Mouse (Mus musculus) T-helper 17 cell (primary cell): ENCODE measurements around the gene Zfhx3.

Experiments used
- in situ Hi-C, 2 experiments: fragments of 300-600 bp; cut with MboI, MseI; formaldehyde crosslinking; loops; 1 replicate in 1 of 2; 2 replicates in 1 of 2; pipeline ENCODE4 v1.15.1; 2025; ENCODE audit warnings: high pct_unique_total_duplicates in 2 of 2

Gene Zfhx3

DNA sequence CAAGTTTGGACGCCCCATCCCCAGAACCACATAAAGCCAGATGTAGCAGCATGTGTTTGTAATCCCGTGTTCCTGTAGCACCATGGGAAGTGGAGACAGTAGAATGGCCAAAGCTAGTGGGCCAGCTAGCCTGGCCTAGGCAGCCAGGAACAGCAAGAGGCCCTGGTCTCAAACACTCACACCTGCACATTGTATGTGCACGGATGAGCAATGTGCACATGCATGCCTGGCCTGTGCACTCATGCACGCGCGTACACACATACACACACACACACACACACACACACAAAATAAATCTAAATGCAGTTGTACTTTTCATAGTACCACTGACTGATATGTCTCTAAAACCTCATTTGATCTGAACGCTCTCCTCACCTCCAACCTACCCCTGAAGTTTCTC is 938.9 kb downstream of the Zfhx3 start:
- in situ Hi-C loops = no loop called here

DNA sequence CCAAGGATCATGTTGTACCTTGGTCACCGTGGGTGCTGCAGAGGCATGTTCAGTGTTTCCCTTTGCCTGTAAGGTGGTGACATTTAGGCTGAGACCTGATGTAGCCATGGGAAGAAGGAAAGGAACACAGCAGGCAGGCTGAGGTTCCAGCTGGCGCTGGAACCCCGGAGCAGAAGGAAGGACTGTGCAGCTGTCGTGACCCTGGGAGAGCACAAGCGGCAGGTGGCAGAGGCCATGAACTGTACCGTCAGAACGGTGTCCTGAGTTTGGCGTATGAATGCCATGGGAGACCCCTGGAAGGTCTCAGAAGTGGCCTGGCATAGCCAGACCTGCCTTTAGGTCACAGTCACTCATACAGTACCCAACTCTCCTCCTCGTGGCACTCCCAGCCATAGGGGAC is 939.6 kb downstream of the Zfhx3 start:
- in situ Hi-C loops = no loop called here

DNA sequence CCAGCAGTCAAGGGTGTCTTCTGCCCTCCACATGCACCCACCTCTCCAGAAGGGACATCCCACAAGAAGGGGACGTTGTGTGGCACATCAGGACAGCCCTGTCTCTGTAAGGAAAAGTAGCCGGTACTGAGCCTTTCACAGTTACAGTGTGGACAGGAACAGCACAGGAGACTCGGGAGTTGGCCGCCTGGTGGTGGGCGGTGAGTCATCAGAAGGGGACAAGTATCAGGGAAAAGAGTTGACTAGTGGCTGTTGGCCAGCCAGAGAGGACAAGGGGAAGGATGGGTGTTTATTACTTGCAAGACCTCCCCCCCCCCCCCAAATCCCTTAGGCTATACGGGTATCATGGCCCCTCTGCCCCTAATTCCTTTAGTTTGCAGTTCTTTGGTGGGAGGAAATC is 940.9 kb downstream of the Zfhx3 start:
- in situ Hi-C loops = no loop called here

DNA sequence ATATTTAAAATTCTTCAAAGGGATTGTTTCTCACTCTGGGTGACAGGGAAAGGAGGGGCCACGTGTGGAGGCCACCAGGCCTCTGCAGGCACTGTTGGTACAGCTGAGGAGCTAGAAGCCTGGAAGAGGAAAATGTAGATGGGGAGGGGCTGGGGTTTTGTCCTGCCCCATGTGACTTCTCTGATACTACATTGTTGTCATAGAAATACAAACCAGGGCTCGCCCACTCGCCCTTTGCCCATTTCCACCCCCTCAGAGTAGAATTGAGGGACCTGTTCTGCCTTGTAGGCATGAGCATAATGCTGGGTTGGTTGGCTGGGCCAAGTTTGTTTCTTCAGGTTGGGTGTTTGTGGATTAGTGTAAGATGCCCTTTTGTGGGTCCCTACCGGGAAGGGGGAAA is 942.5 kb downstream of the Zfhx3 start:
- in situ Hi-C loops = no loop called here

DNA sequence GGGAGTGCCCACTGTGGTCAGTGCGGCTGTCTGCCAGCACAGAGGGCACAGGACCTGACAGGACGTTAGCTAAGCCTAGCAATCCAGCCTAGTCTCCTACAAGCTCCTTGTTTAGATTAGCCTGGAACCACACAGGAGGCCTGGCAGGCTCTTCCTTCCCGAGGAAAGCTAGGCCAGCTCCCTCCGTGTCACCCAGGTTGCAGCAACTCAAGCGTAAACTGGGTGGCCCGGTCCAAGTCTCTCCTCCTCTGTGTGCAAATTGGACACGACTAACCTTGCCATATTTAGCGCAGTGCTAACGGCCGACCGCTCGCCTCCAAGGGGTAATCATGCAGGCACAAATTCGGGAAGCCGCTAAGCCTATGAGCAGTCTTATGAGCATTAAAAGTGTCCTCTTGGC is 943.0 kb downstream of the Zfhx3 start:
- in situ Hi-C loops = no loop called here

DNA sequence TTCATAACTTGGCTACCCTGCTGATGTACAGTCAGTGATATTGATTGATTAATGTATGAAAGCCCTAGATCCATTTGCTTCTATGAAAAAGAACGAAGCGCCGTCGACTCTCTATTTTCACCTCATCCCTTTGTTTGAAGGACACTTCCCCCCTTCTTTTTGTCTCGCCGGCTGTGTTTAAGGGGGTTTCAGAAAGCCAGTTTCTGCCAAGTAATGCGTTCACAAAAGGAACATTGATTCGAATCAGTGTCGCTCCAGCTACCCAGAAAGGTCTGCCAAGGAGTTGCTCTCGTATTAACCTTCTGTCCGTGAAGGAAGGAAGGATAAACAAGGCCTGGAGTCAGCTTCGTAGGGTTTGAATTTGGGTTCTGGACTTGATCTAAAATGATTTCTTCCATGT is 943.4 kb downstream of the Zfhx3 start:
- in situ Hi-C loops = no loop called here

DNA sequence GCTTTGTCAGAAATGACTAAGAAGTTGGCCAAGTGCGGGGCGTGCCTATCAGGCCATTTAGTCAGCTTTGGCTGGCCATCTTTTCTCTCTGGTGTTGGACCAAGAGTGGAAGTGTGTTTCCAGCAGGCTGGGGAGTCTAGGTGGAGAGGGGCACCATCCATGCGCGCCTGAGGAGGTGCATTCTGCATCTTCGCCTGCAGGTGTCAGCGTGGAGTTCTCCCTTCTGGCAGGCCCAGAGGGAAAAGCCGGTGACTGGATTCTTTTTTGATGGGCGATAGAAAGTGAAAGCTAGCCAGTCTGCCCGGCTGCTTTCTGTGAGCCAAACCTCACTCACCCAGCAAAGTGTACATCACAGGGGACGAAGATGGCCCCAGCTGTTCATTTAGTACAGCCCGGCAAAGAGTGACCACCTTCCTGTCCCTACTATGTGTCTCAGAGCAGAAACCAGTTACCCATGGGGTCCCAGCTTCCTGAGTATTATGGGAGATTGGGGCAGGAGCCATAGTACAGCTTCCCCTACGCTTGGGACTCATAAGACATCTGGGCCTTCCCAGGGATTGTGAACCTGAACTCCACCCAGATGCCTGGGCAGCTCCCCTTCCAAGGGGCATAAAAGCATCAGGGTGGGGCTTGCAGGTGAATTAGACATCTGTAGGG is 944.3 kb downstream of the Zfhx3 start:
- in situ Hi-C loops = no loop called here

DNA sequence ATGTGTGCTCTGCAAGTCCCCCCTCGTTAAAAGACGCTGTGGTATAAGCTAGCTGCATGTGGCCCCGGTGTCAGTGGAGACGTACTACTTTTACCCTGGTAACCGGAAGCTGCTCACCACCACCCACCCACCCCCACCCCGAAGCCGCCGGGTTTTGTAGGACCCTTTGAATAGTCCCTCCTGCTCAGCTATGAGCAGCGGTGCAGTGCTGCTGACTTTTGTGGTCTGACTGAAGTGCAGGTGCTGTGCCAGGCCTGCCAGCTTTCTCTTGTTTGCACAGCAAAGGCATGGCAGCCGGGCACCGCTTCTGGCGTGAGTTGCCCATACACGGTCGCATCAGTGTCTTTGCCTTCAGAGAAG is 944.8 kb downstream of the Zfhx3 start:
- in situ Hi-C loops = no loop called here

DNA sequence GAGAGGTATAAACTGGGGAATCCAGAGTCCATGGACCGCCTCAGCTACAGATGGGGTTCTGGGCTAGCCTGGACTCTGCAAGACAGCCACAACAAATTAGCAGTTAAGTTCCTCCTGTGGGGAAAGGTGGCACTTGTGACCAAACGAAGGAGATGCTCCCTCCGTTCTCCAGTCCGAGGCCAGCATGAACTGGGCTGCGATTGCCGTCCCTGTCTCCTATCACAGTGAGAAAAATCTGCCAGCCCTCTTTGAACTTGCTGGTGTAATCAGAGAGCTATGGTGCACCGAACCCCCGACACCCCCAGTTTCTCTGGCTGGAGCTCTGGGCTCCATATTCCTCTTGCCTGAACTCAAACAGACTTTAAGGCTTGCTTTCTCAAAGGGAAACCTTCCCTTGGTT is 945.4 kb downstream of the Zfhx3 start:
- in situ Hi-C loops = no loop called here

DNA sequence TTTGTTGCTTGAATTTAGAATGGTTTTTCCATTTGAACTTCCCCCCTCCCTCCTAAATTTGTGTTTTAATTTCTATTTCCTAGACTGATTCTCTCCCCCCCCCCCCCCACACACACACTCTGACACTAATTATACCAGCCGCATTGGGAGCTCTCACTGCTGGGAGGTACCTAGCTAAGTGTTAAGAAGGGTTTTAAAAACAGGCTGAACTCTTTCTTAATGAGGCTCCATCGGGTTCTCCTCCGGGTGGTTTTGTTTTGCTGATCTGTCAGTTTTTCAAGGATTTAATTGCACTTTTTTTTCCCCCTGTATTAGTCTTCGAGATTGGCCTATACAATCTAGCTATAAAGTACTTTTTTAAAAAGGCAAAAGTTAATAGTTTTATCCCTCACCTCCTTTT is 946.5 kb downstream of the Zfhx3 start:
- in situ Hi-C loops = no loop called here

DNA sequence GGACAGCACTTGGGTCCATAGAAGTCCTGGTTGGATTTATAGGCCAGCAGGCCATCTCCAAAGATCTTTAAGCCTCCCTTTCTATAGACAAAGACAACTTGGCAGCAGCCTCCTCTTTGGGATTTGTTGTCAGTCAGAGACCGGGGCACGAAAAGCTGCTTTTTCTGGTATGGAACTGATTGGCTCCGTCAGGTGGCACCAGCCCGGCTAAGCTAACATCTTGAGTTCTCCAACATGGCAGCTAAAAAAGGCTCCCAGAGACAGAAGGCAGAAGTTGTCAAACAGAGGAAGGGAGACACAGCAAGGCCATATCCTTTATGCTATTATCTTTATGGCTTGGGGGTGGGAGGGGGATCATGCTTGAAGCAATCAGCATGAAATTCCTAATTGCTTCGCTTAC is 947.0 kb downstream of the Zfhx3 start:
- in situ Hi-C loops = no loop called here

DNA sequence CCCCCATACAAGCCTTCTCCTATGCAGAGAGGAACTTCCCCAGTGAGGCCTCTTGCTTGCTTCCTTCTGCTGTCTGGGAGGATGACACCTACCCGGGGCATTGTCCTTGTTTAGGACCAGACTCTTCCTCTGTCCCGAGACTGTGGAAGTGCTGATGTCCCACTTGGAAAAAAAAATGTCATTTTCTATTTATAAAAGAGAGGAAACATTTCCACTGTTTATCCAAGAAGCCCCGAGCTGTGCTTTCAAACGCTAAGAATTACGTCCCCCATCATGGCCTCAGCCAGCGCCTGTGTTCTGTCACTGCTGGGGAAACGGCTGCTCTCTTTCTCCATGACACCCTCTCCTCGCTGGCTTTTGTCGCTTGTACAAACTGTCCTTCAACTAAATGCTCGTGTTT is 951.8 kb downstream of the Zfhx3 start:
- in situ Hi-C loops = loop anchor here in 1 of 2 experiments (5.0 kb wide), 1 partner anchor 668 kb away; no protein-coding TSS in a partner anchor

DNA sequence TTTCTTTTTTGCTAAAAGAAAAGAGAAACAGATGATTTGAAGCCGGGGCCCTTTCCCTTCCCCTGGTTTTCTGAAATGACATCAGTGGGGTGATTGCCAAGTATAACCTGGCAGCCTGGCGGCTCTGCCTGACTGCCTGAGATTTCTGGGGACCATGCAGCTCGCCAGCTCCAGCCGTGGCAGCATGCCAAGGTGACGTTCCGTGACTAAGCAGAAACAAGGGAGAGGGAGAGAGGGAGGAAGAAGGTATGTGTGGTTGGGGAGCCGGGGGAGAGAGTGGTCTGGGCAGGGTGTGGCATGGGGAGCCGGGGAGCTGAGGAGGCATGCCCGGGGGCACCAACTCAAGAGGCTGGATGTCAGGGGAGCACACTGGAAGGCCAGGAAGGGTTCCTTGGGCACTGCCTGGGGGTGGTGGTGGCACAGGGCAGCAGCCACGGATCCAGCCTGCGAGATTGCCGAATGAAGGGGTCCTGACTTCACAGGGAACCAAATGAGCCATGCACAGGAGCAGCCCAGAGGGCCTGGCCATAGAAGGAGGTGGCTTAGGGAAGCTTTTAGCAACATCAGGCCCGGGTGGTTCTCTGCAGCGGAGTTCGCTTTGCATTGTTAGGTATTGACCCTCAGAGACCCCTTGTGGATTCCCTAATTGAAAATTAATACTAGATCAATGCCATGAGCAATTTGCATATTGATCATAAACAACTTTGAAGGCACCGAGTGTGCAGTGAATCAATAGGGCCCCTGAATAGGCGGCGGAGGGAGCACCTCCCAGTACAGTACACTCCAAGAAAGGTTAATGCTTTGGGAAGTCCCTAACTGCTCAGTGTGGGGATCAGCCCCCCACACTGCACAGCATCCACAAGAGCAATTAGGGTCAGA is 954.3 kb downstream of the Zfhx3 start:
- in situ Hi-C loops = no loop called here

DNA sequence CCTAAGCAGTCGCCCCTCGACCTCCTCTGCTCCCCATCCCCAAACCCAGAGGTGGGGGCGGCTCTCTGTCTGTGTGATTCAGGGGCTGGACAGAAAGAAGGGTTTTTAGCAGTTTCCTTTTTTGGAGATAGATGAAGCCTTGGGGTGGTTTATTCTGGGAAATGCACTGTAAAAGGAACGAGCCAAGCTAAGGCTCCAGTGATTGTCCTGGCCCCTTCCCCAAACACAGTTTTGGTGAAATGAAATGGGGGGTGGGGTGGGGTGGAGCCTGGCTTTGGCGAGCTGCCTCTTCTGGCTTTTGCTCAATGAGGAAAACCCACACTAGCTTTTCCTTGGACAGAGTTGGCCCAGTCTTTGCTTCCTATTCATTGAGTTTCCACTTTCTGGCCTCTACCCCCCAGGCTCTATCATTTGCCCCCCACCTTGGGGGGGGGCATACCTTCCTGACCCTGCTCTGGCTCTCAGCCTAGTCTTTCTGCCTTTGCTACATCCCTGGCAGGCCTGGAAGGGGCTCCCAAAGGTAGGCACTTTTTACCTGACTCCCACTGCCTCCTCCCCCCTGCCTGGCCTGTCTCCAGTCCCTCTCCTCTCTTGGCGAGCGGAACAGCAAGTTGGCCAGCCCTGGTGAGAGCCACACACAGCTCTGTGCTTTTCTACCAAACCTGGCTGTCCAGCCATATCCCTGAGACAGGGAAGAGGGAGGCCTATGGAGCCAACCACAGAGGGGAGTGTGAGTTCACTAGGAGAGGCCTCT is 955.1 kb downstream of the Zfhx3 start:
- in situ Hi-C loops = no loop called here

DNA sequence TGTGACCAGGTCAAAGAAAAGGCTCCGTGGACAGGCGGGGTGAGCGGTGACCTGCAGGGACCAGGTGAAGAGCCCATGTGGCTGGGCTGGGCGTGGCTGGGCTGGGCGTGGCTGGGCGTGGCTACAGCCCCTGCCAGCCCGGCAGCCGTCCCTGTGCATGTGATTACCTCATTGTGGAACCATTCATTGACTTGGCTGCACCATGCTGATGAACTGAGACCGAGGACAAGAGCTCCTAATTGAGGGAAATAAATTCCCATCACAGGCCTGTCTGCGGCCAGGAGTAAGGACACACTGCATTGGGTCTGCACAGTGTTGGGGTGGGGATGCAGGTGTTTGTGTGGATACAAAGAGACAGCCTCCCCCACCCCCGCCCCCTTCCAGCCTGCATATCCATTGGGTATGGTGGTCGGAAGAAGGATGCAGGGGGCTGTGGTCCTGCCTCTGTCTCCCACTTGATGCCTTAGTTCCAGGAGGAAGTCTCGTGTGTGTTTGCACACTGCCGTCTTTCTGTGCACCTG is 956.9 kb downstream of the Zfhx3 start:
- in situ Hi-C loops = no loop called here

DNA sequence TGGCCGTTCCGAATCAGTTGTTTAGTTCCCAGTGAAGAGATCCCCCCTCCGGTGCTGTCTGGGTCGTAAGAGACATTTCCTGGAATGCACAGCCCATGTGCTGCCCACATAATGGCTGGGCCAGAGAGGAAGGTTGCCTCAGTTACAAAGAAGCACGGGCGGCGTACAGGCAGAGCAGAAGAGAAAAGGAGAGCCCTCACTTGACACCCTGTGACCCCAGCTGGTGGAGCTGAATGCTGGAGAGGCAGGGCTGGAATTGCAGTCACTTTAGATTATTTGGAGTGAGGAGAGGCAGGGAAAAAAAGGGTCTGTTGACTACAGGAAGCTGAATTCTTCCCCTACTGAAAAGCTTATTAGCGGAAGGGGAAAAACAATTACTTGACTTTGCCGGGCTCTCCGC is 958.1 kb downstream of the Zfhx3 start:
- in situ Hi-C loops = no loop called here

DNA sequence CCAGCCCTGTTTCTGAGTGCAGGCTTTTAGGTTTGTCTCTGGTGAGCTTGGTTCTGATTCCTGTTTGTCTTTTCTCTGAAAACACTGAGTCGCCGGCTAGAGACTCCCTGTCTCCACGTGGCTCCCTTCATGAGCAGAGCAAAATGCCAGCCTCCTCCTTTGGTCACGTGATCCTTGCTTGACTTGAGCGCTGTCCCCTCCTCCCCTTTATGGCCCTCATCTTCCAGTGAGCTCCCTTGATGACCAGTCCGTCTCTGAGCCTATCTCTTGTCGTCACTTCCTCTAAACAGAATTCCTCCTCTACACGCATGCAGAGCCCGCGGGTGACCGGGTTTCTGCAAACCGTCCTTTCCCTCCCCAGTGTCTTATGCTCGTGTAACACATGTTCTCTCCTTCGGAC is 958.8 kb downstream of the Zfhx3 start:
- in situ Hi-C loops = no loop called here

DNA sequence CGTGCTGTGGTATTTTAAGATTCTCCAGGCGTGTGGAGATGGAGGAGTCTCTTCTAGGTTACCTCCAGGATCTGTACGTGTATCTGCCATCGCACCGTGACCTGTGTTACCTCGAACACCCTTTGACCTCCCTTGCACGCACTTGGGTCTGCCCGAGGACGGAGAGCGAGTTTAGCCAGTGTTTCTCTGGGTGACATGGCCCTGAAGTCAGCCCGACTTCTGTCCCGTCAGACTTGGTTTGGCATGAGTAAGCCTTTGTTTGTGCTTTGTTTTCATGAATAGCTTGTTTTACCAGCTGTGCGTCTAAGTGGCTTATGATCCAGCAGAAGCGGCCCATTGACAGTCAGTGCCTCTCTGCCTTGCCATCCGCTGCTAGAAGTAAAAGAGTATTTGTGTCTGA is 961.1 kb downstream of the Zfhx3 start:
- in situ Hi-C loops = no loop called here

DNA sequence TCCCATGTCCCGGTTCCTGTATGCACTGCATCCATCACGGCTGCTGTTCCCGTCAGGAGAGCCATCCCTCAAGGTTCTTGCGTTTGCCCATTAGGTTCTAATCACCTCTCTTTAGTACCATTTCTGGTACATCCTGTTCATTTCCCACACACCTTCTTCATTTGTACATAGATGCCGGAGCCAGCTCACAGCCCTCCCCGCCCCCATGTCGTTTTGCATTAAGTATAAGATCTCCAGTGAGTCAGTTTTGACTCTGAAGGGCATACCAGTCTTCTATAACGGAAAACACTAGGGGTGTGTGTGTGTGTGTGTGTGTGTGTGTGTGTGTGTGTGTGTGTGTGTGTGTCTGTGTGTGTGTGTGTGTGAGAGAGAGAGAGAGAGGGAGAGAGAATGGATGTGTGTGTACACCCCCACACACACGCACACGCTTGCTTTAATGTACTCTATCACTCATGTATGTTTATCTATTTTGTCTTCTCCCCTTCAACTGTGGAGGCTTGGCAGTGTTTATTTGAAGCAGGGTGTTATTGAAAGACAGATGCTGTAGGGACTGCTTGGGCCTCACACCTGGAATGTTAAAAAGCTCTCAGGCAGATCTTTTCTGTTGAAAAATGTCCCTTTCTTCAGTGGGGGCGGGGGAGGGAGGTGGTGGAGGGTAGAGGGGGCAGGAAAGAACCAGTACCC is 962.0 kb downstream of the Zfhx3 start:
- in situ Hi-C loops = no loop called here

DNA sequence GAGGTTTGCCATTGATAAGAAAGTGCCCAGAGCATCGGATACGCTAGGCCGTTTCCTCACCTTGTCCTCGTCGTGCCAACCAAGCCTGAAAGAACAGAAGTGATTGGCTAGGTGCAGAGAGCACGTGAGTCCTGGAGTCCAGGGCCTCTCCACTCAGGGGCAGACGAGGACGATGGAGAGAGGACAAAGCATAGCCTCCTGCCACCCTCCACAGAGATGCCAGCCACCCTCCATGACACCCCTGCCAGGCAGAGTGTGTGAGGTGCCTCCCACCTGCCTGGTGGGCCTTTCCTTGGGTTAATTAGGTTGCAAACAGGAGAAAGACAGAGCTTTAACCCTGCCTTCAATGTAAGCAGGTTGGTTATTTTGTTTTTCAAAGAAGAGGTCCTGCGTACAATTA is 965.6 kb downstream of the Zfhx3 start:
- in situ Hi-C loops = no loop called here

DNA sequence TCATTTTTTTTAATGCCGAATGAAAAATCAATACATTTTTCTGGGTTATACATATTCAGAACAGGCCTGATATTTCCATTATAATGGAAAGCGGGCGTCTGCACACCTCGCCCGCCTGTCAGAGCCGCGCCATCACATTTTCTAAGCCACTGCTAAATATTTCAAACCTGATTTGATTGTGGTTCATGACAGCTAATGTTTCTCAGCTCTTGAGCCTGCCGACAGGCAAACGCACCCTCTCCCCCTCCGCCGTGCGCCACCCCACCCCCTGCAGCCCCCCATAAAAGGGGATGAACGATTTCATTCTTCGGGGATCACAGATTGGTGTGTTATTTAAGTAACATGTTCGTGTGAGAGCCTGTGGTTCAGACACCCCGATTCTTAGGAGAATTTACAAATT is 966.1 kb downstream of the Zfhx3 start:
- in situ Hi-C loops = no loop called here

DNA sequence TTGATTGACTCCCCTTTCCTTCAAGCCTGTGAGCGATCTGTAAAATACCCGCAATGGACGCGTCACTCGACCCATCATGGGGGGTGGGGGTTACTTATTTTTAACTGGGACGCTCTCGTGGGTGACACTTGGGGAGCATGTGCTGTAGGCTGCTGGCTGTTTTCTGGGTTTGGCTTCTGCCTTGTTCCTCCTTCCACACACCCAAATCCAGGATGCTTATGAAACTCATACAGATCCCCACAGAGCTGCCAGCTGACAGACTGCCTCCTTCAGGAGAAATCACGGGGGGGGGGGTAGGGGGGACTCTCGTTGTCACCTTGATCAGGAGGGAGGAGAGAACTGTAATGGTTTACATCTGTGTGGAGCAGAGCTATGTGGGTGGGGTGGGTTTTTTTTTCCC is 966.6 kb downstream of the Zfhx3 start:
- in situ Hi-C loops = no loop called here
